Mouse (Mus musculus) liver, embryonic 13.5 days (tissue): ENCODE results near the gene Trp53i13. TPM values are rescaled to one million over a fixed set of nuclear protein-coding genes. Genes with fewer than 3 reads are reported as not detected.

ENCODE experiments used
- ATAC-seq: fragments of 200-750 bp; cut with Nextera tagmentation; 2 replicates; pipeline ENCODE4 v1.8.0; 2017; ENCODE audit warnings: low read depth, mild to moderate bottlenecking, moderate number of reproducible peaks, moderate library complexity
- DNase-seq: peaks from one replicate; pipeline ENCODE4 v3.0.0; 2022
- H3K27ac ChIP-seq: fragments of 300-500 bp; sonication (generic); 2 replicates; pipeline ENCODE4 v1.5.1; 2015; ENCODE audit warnings: moderate library complexity, mild to moderate bottlenecking, inconsistent platforms
- H3K27me3 ChIP-seq: fragments of 300-500 bp; sonication (generic); 2 replicates; pipeline ENCODE4 v1.6.1; 2015; ENCODE audit warnings: mild to moderate bottlenecking, inconsistent platforms
- H3K36me3 ChIP-seq: fragments of 300-500 bp; sonication (generic); 2 replicates; pipeline ENCODE4 v1.6.1; 2015; ENCODE audit warnings: mild to moderate bottlenecking, inconsistent platforms
- H3K4me1 ChIP-seq: fragments of 300-500 bp; sonication (generic); replicated peaks from 2 replicates; pipeline ENCODE4 v1.6.1; 2015; ENCODE audit warnings: inconsistent platforms
- H3K4me2 ChIP-seq: fragments of 300-500 bp; sonication (generic); 2 replicates; pipeline ENCODE4 v1.6.1; 2015; ENCODE audit warnings: inconsistent platforms, mild to moderate bottlenecking, moderate library complexity
- H3K4me3 ChIP-seq: fragments of 300-500 bp; sonication (generic); replicated peaks from 2 replicates; pipeline ENCODE4 v1.5.1; 2015; ENCODE audit warnings: mild to moderate bottlenecking, inconsistent platforms
- H3K9ac ChIP-seq: fragments of 300-500 bp; sonication (generic); 2 replicates; pipeline ENCODE4 v1.6.1; 2015; ENCODE audit warnings: mild to moderate bottlenecking, inconsistent platforms
- H3K9me3 ChIP-seq: fragments of 300-500 bp; sonication (generic); replicated peaks from 2 replicates; pipeline ENCODE4 v1.6.1; 2016; ENCODE audit warnings: inconsistent platforms
- WGBS: fragments of 180-500 bp; shearing (Covaris S2); methylation state at CpG from one replicate; pipeline ENCODE4 v1.1.7; 2015; ENCODE audit not compliant: insufficient replicate concordance; 5-methylcytosine and 5-hydroxymethylcytosine counted together
- polyA plus RNA-seq: library from polyadenylated mRNA; unstranded; fragments of >200 nt; fragmentation: Nextera tagmentation; extraction: Ambion mirVana; gene quantifications from 2 replicates; pipeline ENCODE4 v1.2.1, GENCODE M21; 2015

Gene Trp53i13
- polyA plus RNA-seq, 1 experiment from 2014 or later = 5.5 TPM

DNA sequence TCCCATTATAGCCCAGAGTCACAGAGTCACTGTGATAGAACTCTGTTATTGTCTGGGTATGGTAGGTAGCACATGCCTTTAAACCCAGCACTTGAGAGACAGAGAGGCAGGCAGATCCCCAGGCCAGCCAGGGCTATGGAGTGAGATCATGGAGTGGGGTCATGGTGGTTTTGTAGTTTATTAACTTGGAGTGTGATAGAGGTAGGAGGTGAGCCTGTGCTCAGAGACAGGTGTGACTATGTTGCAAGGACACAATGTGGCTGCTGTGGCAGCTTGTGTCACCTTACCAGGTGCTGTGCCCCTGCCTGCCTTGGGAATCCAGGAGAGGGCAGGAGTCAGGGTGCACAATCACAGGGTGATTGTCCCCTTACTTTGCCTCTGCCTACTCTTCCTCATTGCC lies 20.3 kb downstream of the Trp53i13 start:
- DNase-seq (no peak), ATAC-seq (no peak)
- Histone ChIP-seq H3K36me3 (peaks cover 14% of the 10 kb centered on the region), H3K27me3 (peaks cover 6% of the 10 kb centered on the region), H3K9ac (peak overlapping the region; percentile 1; the same call in 1 of the 2 replicates), H3K27ac (no peak overlapping the region), H3K4me2 (no peak overlapping the region), H3K9me3 (no peaks in the 10 kb centered on the region), H3K4me3 (no peak overlapping the region), H3K4me1 (peaks cover 77% of the 10 kb centered on the region)

DNA sequence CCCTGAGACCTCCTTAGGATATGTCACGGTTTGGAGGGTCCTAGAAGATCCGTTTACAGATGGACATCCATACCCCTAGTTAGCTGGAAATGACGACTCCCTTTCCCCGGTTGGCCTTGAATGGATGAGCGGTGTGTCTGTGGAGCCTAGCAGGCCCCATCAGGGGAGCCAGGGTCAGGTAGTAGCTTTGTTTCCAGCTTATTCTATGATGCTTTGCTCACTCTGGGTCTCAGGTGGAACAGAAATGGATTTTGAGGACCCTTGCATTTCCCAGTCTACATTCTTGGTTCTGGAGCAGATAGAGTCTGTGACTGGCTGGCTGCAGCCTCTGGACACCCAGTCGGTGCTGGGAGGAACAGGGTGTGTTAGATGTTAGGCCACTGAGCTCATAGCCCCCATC lies 21.0 kb downstream of the Trp53i13 start:
- Histone ChIP-seq H3K27me3 (peaks cover 13% of the 10 kb centered on the region), H3K4me2 (peak overlapping the region; percentile 98), H3K4me3 (peak overlapping the region; percentile 87; the same call in 1 of the 2 replicates), H3K27ac (no peak overlapping the region), H3K9ac (peak overlapping the region; percentile 88; the same call in 1 of the 2 replicates), H3K4me1 (peaks cover 85% of the 10 kb centered on the region), H3K9me3 (no peaks in the 10 kb centered on the region), H3K36me3 (peaks cover 6% of the 10 kb centered on the region)
- no peak for ATAC-seq
- no peak for DNase-seq
- WGBS = 71% methylated on average over 6 of the region's 6 CpGs

DNA sequence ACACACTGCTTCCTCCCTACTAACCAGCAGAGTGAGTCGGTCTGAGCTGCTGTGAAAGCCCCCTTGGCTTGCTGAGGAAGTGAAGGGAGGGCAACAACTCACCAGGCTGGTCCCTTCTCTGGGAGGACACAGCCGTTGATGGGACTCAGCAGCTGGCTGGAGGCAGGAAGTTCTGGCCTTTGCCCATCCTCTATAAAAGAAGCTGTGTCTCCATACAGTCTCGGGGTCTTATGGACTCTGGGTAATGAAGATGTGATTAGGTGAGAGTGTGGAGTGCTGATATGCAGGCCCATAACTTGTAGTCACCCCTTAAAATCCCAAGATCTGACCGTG lies 21.5 kb downstream of the Trp53i13 start:
- DNase-seq (no peak), ATAC-seq (no peak)
- H3K9me3 ChIP-seq = no peaks in the 10 kb centered on the region
- H3K36me3 ChIP-seq = peaks cover 2% of the 10 kb centered on the region; the same call in 1 of the 2 replicates
- H3K4me2 ChIP-seq = peak overlapping the region; percentile 98
- H3K4me3 ChIP-seq = peak overlapping the region; percentile 87
- peak overlapping the region; percentile 79 for H3K27ac ChIP-seq
- WGBS = 16% methylated on average over 4 of the region's 4 CpGs
- H3K27me3 ChIP-seq = peaks cover 18% of the 10 kb centered on the region
- H3K4me1 ChIP-seq = peaks cover 86% of the 10 kb centered on the region
- H3K9ac ChIP-seq = peak overlapping the region; percentile 88

DNA sequence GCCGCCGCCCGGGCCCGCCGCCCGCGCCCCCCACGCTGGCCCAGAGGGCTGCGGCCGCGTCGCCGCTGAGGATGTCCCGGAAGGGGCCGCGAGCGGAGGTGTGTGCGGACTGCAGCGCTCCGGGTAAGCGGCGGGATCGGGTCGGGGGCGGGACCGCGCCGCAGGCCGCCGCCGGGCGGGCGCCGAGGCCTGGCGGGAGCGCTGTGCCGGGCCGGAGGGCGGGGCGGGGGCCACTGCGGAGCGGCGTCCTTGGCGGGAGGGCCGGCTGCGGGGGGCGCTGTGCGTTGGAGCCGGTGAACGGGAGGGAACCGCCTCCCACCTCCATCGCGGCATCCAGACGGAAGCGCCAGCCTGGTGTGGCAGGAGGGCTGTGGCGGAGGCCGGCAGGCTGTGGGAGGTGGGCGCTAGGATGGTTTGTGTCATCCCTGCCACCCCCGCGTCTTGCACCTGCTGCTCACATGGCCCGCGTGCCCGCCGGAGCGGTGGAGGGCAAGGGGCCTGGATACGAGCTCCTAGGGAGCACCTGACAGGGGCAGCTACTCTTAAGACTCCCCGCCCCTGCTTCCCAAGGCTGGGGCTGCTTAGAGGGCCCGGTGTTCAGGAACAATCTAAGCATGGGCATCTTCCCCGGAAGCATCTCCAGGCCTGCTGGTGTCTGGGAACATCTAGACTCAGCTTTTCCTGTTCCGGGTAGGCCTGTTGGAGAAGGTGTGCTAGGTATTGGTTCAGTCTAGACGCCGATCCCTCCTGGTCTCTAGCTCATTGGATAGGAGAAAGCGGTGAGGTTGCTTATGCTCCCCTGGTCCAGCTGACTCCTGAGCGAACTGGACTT lies 22.1 kb downstream of the Trp53i13 start, which contains the start of gene Git1:
TSS of gene Git1 (plus strand) at position 51 of the 832 bp plus-strand sequence.
- Histone ChIP-seq H3K4me3 (peak within 1 kb of the TSS; percentile 87), H3K4me1 (peaks cover 89% of the 10 kb centered on the region), H3K9ac (peak within 1 kb of the TSS; percentile 88), H3K9me3 (no peaks in the 10 kb centered on the region), H3K27ac (peak within 1 kb of the TSS; percentile 81), H3K36me3 (no peaks in the 10 kb centered on the region), H3K4me2 (peak within 1 kb of the TSS; percentile 98), H3K27me3 (peaks cover 24% of the 10 kb centered on the region)
- ATAC-seq (no peak; the same call in 1 of the 2 replicates), DNase-seq (peak; percentile 54)
- WGBS = under 1% methylated on average over 67 of the region's 74 CpGs

DNA sequence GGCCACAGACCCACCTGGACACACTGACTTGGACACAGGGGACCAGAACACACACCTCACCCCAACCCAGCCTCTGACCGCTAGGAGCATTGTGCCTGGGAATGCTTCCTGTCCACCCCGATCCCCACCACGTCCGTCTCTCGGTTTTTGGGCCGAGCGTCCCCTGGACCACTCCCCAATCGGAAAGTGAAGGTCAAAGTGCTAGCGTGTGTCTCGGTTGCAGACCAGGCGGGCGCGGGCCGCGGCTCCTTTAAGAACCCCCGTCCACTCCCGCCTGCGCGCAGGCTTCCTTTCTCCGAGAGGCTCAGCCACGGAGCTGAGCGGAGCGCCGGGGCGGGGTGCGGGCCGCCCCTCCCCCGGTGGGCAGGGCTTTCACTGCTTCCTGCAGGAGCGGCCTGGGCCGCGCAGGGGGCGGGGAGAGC lies 22.9 kb downstream of the Trp53i13 start:
- Histone ChIP-seq H3K4me2 (peak overlapping the region; percentile 98), H3K9ac (peak overlapping the region; percentile 88), H3K9me3 (no peaks in the 10 kb centered on the region), H3K4me3 (peak overlapping the region; percentile 87), H3K36me3 (no peaks in the 10 kb centered on the region), H3K27me3 (peaks cover 32% of the 10 kb centered on the region), H3K27ac (peak overlapping the region; percentile 81), H3K4me1 (peaks cover 89% of the 10 kb centered on the region)
- WGBS = under 1% methylated on average over 31 of the region's 32 CpGs
- ATAC-seq (peak; percentile 85), DNase-seq (peak; percentile 85)

DNA sequence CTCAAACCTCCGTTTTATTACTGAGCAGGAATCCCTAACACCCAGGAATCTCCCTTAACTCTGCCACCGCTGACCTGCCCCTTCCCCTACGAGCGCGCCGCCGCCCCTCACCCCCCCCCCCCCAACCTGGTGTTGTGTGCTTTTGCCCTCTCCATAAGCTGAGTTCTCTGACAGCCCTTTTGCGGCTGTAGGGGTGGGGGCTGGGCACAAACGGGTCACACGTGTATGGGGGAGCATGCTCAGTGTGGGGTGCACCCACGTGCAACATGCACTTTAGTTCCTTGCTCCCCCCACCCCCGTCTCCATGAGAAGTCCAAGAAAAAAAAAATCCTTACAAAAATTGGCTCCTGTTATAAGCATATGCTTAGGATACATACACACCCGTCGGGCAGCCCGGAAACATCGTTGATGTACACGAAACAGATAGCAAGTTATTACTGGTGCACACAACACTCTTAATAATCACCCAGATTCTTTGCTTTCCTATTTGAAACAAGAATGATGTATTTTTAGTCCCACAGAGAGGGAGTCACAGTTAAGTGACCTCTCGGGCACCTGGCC lies 23.4 kb downstream of the Trp53i13 start:
- H3K9me3 ChIP-seq = no peaks in the 10 kb centered on the region
- DNase-seq (peak; percentile 27), ATAC-seq (no peak)
- H3K9ac ChIP-seq = peak overlapping the region; percentile 88
- H3K4me3 ChIP-seq = peak overlapping the region; percentile 87
- H3K4me2 ChIP-seq = peak overlapping the region; percentile 98
- H3K36me3 ChIP-seq = no peaks in the 10 kb centered on the region
- peak overlapping the region; percentile 81 for H3K27ac ChIP-seq
- 0% methylated on average over 18 of the region's 18 CpGs for WGBS
- peaks cover 34% of the 10 kb centered on the region for H3K27me3 ChIP-seq
- H3K4me1 ChIP-seq = peaks cover 86% of the 10 kb centered on the region

DNA sequence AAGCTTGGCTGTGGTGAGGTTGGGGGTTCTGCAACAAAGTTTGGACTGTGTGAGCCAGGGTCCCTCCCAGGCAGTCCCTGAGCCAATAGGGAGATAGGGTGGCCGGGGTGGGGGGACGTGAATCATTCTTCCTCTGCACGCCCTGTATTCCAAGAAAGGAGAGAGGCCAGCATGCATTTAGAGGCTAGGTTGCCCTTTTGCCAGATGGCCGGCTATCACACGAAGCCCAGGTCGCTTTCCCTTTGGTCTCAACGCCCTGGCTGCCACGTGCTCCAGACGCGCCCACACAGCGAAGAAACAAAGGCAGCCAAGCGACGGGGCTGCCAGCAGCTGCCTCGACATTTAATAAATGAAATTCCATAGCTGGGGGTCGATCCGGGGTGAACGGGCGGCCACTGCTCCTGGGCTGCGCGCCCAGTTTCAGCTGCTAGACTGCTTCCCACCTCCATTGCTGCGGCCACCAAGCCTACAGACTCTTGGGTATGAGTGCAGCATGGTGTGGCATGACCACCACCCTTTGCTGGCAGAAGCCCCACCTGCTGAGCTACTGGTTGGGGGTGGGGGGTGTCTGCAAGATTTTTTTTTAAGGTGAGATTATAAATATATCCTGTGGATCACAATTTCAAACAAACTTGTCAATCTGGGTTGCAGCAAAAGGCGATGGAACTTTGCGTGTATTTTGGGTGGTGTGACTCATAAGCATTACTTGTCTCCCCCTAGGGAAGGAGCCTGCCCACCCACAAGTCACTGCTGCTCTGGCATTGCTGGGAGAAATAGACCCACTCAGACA lies 24.1 kb downstream of the Trp53i13 start:
- Histone ChIP-seq H3K9ac (peak overlapping the region; percentile 88), H3K9me3 (no peaks in the 10 kb centered on the region), H3K27me3 (peaks cover 34% of the 10 kb centered on the region), H3K4me3 (peak overlapping the region; percentile 87), H3K27ac (peak overlapping the region; percentile 81), H3K4me1 (peaks cover 79% of the 10 kb centered on the region), H3K36me3 (no peaks in the 10 kb centered on the region), H3K4me2 (peak overlapping the region; percentile 98)
- DNase-seq = peak; percentile 45
- under 1% methylated on average over 23 of the region's 23 CpGs for WGBS
- ATAC-seq = peak; percentile 22; the same call in 1 of the 2 replicates

DNA sequence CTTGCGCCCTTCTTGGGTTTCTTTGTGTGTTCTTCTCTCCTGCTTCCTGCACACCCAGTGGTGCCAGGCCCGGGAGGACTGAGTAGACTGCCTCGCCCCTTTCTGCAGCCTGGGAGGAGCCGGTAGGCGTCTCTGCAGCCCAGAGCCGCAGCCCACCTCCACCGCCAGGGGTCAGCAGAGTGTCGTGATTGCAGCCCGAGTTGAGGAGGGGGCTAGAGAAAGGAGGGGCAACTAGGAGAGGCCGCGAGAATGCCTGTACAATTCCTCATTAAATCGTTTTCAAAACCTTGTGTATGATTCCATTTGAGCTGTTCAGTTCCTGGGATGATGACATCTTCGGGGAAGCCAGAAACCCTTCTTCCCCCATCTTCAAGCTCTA lies 24.7 kb downstream of the Trp53i13 start:
- ATAC-seq = peak; percentile 57
- Histone ChIP-seq H3K4me3 (peak overlapping the region; percentile 87), H3K4me1 (peaks cover 76% of the 10 kb centered on the region), H3K27ac (0 out of 2 replicates have a peak overlapping the region, but pooled peaks have one; percentile 81), H3K36me3 (no peaks in the 10 kb centered on the region), H3K27me3 (peaks cover 34% of the 10 kb centered on the region), H3K4me2 (peak overlapping the region; percentile 98), H3K9ac (peak overlapping the region; percentile 88), H3K9me3 (no peaks in the 10 kb centered on the region)
- DNase-seq = peak; percentile 78
- under 1% methylated on average over 13 of the region's 13 CpGs for WGBS

DNA sequence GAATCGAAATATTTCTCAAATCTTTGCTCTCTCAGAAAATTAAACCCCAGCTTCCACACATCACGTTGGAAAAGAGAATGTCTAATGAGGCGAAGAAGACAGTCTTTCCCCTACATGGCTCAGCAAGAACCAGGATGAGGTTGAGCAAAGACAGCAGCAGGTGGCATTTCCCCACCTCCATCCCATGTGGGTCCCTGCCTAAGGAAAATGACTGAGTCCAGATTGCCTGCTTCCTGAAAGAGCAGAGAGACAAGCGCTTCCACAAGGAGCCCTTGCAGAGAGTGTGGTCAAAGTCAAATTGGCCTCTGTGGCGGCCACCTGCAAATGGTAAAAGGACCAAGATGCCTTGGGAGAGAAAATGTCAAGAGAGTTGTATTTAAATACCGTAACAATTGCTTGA lies 25.3 kb downstream of the Trp53i13 start:
- Histone ChIP-seq H3K4me1 (peaks cover 69% of the 10 kb centered on the region), H3K9me3 (no peaks in the 10 kb centered on the region), H3K4me2 (peak overlapping the region; percentile 98), H3K4me3 (no peak overlapping the region), H3K27ac (no peak overlapping the region), H3K27me3 (peaks cover 34% of the 10 kb centered on the region), H3K36me3 (no peaks in the 10 kb centered on the region), H3K9ac (no peak overlapping the region; the same call in 1 of the 2 replicates)
- DNase-seq (no peak), ATAC-seq (no peak)
- WGBS = 65% methylated on average over 6 of the region's 6 CpGs

DNA sequence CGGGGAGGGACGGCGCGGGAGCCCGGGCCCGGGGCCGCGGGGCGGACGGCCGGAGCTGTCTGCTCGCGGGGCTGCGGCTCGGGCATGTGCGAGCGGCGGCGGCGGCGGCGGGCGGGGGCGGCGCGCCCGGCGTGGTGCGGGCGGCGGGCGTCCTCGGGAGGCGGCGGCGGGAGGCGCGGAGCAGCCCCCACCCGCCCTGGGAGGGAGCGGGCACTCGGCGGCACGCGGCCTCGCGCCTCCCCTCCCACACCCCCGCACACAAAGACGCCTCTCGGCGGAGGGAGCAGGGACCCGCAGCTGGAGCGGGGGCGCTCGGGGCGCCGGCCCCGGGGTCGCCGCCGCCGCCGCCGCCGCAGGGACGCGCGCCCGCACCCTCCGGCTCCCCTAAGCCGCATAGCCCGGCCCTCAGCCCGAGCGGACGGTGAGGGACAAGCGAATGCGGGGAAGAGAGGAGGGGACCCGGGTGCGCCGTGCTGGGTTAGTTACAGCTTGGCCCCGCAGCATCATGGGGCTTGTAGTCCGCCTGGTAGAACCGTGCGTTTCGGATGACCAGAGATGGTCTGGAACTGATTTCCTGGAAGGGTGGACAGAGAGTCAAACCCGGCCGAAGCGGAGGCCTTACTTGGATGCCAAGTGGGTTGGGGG lies 26.1 kb downstream of the Trp53i13 start, which contains the start of gene Ankrd13b:
TSS of gene Ankrd13b (minus strand) at position 88 of the 645 bp plus-strand sequence.
- Histone ChIP-seq H3K4me1 (peaks cover 62% of the 10 kb centered on the region), H3K4me3 (peak within 1 kb of the TSS; percentile 72), H3K9me3 (no peaks in the 10 kb centered on the region), H3K9ac (peak within 1 kb of the TSS; percentile 75), H3K36me3 (no peaks in the 10 kb centered on the region), H3K27ac (no peak within 1 kb of the TSS), H3K4me2 (peak within 1 kb of the TSS; percentile 98), H3K27me3 (peaks cover 34% of the 10 kb centered on the region)
- DNase-seq = no peak
- ATAC-seq = 0 out of 2 replicates have a peak, but pooled peaks have one; percentile 9
- WGBS = under 1% methylated on average over 67 of the region's 87 CpGs
